Comparison of ENCODE assay signal across 10 mouse cellular contexts in genomic region chr11:44461493-44461892, GRCm38 (mm10). TPM values are rescaled to one million over a fixed set of nuclear protein-coding genes. Genes with fewer than 3 reads are reported as not detected.
DNase-seq lines count a peak whose midpoint lies in the region.
"Had no signal": no experiment of that assay in that cellular context is flagged by ENCODE, and none has a peak within 500 bp of the region (broad histone marks: within the 10 kb centered on the region; RNA-seq: fewer than 3 reads in every experiment).

No protein-coding gene starts in this region.

- peak; percentile 53 for DNase-seq in kidney, adult 11 months
- no peak for DNase-seq in kidney, postnatal 10 days
- DNase-seq in lung, postnatal 14 days: peak; percentile 8
- DNase-seq in lung, postnatal 4 days: no peak
- peak; percentile 24 to 47 for DNase-seq in kidney, postnatal 36 days
- no peak for DNase-seq in testis, postnatal 10 days (ENCODE audit: low spot score)
- no peak for DNase-seq in left cerebral cortex, postnatal 4 days
- DNase-seq: gastrocnemius, postnatal 36 days; right cerebral cortex, postnatal 25 days; thymus, postnatal 4 days had no signal

- intact Hi-C loops in left cerebral cortex, postnatal 4 days (cut with DNase I): loop anchor here (10.0 kb wide), 1 partner anchor 127 kb away; no protein-coding TSS in a partner anchor

RNA-seq across cellular contexts. Expression of gene Ublcp1, which starts 8.8 kb away (rescaled TPM):
- 10 to 100 TPM; 34.9 to 37.9 TPM for total RNA-seq in left cerebral cortex, postnatal 4 days (2021)

RNA-seq across cellular contexts. Expression of gene Rnf145, which starts 57.3 kb away (rescaled TPM):
- total RNA-seq in left cerebral cortex, postnatal 4 days (2021): 100 to 1,000 TPM in 1 of 2 experiments, 10 to 100 TPM in 1; 93.0 to 107 TPM

Comparison
In these comparisons a context has a peak if more than half of its experiments do, and no peak if none do; other contexts are left out.
1. DNase-seq: peak in kidney, adult 11 months (single experiment), lung, postnatal 14 days (single experiment) and kidney, postnatal 36 days (2 of 2); none in kidney, postnatal 10 days (single experiment), lung, postnatal 4 days (0 of 2), testis, postnatal 10 days (single experiment) and left cerebral cortex, postnatal 4 days (single experiment).